Mouse (Mus musculus) adrenal gland, adult 18-20 months (tissue): ENCODE measurements around the gene Rufy1. TPM values are rescaled to one million over a fixed set of nuclear protein-coding genes. Genes with fewer than 3 reads are reported as not detected.
A peak's percentile ranks its signal among the peaks of the same experiment; 100 is the strongest.

Experiments used
- DNase-seq, 2 experiments: peaks; one replicate each; pipeline ENCODE4 v3.0.0; 2021 to 2022; ENCODE audit warnings: low spot score in 2 of 2
- microRNA-seq, 2 experiments: library from miRNA; unstranded; fragments of <30 nt; microRNA quantifications; one replicate each; pipeline ENCODE4 v1.2.0; 2021; ENCODE audit warnings: borderline number of aligned reads in 2 of 2
- total RNA-seq, 2 experiments: library from RNA; stranded (reverse); gene quantifications; 1 replicate in 1 of 2; 2 replicates in 1 of 2; pipeline ENCODE4 v1.2.3; 2021

Gene Rufy1
- total RNA-seq, 2 experiments from 2014 or later: 34.5 to 39.4 TPM

GRCm38 (mm10) chr11:50358950-50359861 lies 71.7 kb downstream of the Rufy1 start:
- DNase-seq: peak in 1 of 2 experiments; percentile 43

GRCm38 (mm10) chr11:50355395-50355794 lies 75.5 kb downstream of the Rufy1 start:
- DNase-seq: no peak

- no peak for DNase-seq
Measured at GRCm38 (mm10) chr11:50354851-50355250, 76.1 kb downstream of the Rufy1 start.

GRCm38 (mm10) chr11:50354162-50354561 lies 76.8 kb downstream of the Rufy1 start, which contains the start of gene Cby3:
TSS of gene Cby3 (plus strand) at chr11:50354462.
- no peak for DNase-seq

GRCm38 (mm10) chr11:50352177-50352576 lies 78.7 kb downstream of the Rufy1 start:
- no peak for DNase-seq

- DNase-seq: no peak
Measured at GRCm38 (mm10) chr11:50346256-50347032, 84.5 kb downstream of the Rufy1 start.

GRCm38 (mm10) chr11:50345486-50345885 lies 85.4 kb downstream of the Rufy1 start:
- no peak for DNase-seq

Small RNA genes lying within 50 kb of the gene (microRNA-seq; reads per million reads assigned to microRNA genes)
- 0 reads per million in 2 experiments for gene Mir804

Other genes with a start within 250 kb of the Rufy1 start
- gene Sqstm1, start 220.3 kb downstream of the Rufy1 start, total RNA-seq: 100 to 1,000 TPM; 715 to 956 TPM
- 100 to 1,000 TPM in 1 of 2 experiments, 10 to 100 TPM in 1; 89.3 to 110 TPM for gene Mgat4b, start 220.2 kb downstream of the Rufy1 start, total RNA-seq
- 10 to 100 TPM; 15.2 to 46.9 TPM for gene Ltc4s, start 192.5 kb downstream of the Rufy1 start, total RNA-seq
- 10 to 100 TPM; 18.0 to 23.1 TPM for gene Maml1, start 138.8 kb downstream of the Rufy1 start, total RNA-seq
- 100 to 1,000 TPM; 431 to 540 TPM for gene Canx, start 105.5 kb downstream of the Rufy1 start, total RNA-seq
- gene Cby3, start 76.7 kb downstream of the Rufy1 start, total RNA-seq: not detected
- 100 to 1,000 TPM; 281 to 308 TPM for gene Hnrnph1, start 54.1 kb downstream of the Rufy1 start, total RNA-seq
- gene Adamts2, start 171.0 kb upstream of the Rufy1 start, total RNA-seq: 1 to 10 TPM; 3.2 to 9.9 TPM